Mouse (Mus musculus) retina, adult 2 months (tissue): ENCODE data around the gene Midn.
A peak's percentile ranks its signal among the peaks of the same experiment; 100 is the strongest.

Source experiments
- DNase-seq: peaks from one replicate; pipeline ENCODE4 v3.0.0-alpha.2; 2012; ENCODE audit warnings: low read depth, low spot score

The Midn gene

DNA sequence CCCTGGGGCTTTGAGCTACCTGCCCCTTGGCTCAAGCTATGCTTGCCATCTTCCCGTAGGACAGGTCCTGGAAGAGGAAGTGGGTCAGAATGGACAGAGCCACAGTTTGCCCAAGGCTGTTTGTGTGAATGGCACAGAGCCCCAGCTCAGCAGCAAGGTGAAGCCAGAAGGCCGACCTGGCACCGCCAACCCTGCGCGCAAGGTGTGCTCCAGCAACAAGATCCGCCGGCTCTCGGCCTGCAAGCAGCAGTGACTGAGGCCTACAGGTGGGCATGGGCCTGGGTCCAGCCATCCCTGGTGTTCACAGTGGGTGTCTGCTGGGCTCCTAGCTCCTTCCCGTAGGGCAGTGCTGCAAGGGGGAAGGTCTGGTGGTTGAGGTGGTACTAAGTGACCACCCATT is 18.2 kb upstream of the Midn start:
- DNase-seq, result no peak

DNA sequence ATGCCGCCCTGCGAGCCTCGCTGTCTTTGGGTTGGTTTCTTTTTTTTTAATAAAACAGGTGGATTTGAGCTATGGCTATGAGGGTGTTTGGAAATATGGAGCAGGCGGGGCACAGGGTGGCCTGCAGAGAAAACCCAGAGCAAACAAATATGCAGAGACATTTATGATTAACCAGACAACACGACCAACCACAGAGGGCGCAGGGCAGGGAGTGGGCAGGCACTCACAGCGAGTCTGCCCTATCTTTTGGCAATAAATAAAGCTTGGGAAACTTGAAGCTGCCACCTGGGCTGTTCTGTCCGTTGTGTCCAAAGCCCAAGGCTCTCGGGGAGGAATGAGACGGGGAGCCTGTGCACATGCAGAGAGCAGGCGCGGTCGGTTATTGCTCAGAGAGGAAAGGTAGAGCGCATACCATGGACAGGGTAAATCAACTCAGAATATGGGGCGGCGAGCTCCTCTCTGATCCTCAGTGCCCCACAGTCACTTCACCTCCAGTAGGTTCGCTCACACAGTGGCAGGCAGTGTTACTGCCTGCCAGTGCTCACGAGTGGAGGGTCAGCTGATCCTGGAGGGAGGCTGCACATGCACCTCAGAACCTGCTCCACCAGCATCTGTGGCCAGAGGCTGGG is 17.6 kb upstream of the Midn start:
- no peak for DNase-seq

DNA sequence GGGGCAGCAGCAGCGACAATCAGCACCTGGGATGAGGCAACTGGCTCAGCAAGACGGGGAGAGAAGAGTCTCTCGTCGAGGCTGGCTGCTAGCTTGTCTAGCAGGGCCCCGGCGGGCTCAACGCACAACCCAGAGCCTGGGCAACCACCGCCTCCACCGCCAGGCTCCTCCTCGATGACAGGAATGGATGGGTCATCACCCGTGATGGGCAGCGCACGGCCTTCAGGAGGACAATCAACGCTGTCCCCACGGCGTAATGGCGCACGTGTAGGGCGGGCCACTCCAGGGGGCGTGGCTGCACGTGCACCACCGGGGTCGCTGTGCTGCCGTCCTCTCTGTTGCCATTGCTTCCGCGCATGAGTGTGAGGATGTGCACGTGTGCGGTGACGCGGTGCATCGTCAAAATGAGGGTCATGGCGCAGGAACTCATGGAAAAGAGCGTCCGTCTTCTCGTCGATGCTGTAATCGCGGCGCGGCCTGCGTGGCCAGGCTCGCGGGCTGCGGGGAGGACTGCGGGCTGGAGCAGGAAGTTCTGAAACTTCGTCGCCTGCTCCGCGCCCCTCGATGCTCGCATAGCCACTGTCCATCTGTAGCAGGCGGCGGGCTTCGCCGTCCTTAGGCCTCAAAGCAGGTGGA is 16.6 kb upstream of the Midn start:
- DNase-seq, result no peak

DNA sequence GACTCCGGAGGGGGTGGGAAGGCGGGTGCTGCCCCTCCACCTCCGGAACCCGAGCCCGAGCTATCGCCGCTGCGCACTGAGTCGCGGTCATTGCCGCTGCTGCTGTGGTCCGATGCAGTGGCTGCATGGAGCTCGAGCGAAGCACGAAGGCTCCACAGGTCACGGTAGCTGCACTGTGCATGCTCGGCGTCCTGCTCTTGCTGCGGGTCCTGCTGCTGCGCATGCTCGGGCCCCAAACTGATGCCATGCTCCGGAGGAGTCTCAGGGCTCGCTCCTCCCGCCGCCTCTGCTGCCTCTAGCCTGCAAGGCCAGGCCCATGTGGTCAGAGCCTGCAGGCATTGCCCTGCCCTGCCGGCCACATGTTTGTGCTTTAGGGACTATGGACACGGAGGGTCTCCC is 16.1 kb upstream of the Midn start:
- no peak for DNase-seq

DNA sequence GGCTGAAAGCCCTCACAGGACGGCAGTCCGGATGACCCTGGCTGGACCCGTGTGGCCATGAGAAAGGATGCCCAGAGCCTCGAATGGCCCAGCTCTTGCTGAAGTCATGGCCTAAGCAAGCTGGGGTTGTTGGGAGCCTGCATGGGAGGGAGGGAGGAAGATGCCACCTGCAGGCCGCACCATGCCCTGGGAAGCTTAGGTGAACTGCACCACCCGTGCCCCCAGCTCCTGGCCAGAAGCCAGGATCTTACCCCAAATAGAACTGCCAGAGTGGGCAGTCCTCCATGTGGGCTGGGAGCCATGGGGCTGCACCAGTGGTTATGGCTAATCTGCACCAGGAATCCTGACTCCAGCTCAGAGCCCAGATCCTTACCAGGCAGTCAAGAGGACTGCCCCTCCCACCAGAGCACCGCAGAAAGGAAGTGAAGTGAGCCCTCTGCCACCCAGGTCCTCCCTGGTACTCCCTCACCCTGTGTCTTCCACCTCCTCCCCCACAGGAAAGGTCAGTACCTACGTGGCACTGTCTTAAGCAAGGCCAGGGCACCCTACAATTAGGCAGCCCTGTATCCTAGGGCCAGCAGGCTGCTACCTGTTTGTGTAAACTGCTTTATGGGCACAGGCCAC is 14.7 kb upstream of the Midn start:
- DNase-seq, result no peak

DNA sequence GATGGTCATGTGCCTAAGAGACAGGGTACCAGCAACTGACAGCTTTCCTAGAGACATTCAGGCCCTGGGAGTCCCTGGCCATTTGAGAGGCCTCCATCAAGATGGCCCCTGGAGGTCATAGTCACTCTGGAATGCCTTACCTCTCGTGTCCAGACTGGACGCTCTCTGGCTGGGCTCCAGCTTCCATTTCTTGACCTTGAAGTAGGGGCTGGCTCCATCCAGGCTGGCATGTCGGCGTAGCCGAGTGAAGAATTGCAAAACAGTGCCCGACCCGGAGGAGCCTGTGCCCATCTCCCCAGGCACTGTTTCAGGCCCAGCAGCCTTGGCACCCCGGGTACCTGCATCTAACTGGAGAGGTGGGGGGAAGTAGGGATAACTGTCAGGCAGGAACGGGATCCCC is 13.7 kb upstream of the Midn start:
- no peak for DNase-seq

DNA sequence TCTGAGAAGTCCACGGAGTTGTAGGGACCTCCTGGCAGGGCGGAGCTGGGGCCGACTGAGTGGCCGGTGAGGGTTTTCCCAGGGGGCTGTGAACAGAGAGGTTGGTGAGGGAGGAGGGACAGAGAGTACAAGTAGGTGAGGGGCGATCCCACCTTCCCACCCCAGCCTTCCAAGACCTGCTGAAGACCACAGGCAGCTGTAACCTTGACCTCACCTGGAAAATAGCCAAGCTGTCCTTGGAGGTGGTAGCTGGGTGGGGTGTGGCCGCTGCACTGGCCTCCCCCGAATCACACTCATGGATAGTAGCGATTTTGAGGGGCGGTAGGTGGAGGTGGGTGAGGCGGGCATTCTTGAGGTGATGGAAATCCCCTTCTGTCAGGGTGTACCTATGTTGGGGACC is 12.9 kb upstream of the Midn start:
- DNase-seq, result no peak

DNA sequence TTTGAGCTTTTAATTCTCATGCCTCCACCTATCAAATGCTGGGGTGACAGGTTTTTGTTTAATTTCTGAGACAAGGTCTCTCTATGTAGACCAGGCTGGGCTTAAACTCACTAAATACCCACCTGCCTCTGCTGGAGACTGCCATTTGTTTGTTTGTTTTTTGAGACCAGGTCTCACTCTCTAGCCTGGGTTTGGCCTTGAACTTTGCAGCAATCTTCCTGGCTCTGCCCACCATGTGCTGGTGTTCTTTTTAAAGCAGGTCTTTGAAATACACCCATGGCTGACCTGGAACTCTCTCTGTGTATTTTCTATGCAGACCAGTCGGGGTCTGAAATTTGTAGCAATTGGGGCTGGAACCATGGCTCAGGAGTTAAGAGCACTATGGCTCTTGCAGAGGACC is 12.4 kb upstream of the Midn start:
- no peak for DNase-seq

DNA sequence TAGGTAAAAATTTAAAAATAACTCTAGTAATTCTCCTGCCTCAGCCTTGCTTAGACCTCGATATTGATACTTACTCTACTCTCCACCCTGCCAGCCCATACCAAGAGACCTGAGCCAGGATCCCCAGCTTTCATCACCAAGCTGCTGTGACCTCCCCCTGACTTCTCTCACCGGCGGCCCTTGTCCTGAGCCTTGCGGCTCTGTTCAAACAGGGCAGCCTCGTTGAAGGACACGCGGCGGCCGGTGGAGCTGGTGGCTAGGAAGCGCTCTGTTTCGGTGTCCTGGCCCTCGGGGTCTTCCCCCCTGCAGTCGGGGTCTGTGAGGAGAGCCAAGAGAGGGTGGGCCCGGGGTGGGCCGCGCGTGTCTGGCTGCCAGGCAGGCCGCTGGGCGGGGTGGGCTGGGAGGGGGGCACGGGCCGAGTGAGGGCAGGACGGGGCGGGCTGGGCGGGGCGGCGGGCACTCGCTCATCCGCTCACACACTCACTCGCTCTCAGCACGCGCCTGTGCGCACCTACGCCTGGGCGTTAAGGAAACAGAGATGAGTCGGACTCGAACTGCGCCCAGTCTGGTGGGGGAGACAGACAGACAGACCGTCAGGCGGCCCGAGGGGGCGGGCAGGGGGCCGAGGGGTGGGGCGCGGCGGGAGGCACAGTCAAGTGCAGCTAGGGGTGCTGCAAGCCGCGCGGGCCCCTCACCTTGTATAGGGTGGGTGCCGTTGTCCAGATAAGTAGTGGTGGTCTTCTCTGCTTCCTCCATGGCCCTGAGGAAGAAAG is 11.7 kb upstream of the Midn start:
- DNase-seq, result no peak

DNA sequence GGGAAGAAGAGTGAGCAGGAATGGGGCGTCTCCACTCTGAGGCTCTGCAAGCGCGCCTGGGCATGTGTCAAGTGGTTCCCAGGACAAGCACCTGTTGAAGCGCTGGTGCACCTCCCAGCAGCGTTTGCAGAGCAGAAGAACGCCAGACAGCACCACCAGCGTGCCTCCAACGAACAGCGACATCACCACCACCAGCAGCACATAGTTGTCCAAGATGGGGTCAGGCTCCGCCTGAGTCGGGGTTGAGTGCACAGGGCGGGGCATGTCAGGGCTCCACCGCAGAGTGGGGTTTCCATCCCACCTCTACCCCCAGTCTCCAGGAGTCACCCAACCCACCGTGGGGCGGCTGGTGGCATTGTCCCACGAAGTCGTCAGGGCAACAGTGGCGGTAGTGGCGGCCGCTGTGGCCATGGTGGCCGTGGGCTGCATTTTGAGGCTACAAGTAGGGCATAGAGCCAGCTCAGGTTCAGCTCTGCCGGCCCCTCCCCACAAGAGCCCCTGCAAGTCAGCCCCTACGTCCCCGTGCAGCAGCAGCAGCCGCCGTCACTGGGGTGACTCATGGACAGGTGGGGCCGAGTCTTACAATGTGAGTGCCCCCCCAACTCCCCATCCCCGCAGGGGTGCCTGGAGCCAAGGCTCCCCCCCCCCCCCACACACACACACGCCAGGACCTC is 11.0 kb upstream of the Midn start:
- DNase-seq, result no peak

DNA sequence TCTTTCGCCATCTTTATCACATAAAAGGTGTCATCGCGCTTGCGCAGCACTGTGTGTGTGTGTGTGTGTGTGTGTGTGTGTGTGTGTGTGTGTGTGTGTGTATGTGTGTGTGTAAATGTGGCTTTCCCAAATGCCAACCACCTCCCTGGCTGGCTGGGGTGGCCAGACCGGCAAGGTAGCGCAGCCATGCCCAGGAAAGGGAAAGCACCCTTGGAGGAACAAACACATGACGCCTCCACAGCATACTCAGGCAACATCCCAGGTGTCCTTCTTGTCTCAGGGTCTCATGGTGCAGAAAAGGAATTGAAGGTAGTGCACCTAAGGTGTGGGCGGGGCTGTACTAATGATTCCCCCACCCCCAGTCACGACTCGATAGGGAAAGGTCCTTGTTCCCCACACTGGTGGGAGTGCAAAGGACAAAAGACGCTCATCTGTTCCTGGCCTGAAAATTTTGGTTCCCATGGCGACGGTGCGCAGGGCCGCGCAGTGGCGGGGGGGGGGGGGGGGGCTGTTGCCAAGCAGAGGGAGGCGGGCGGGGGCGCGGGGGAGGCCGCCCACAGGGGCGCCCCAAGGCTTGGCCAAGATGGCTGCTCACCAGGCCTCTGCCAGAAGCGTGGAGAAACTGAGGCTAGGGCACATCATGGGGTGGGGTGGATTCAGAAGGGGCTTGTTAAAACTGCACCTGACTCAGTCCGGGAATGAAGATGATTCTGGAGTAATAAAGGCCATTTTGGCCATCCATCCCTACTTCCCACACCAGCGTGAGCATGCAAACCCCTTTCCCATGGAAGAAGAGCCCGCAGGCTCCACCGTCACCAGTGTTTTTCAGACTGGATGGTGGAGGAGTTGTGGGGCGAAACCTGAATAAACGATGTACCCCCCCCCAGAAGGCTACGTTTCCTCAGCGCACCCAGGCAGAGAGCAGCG is 10.2 kb upstream of the Midn start:
- DNase-seq, result no peak

DNA sequence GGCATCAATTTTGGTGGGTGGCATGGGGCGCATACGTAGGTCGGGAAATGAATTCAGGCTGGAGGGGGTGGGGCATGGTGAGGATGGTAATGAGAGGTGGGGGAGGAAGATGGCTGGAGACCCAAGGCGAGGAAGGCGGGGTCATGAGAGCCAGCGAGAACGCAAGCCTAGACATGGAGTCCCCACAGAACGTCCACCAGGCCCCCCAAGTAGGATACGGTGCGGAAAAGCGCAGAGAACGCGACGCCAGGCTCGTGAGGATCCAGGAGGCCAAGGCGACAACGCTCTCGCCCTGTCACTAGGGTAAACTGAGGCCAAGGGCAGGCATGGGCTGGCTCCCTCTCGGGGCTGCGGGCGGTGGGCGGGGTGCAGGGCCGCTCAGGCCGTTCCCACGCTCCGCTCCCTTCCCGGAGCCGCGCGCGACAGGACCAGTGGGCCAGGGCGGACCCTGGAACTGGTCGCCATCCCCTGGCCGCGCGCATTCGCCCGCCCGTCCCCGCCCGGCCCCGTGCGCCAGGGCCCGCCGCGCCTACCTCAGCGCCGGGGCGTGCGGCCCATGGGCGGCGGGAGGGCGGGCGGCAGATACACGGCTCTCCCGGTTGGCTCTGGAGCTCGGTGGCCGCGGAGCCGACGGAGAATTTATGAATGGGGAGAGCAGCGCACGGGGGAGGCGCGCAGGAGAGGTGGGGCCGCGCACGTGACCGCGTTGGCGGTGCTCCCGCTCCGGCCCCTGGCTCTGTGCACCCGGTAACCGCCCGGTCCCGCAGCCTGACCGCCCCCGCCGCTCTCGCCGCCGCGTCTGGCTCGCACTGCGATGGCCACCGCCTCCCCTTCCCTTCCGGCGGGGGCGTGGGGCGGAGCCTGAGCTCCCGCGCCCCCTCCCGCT is 9.3 kb upstream of the Midn start, which contains the start of gene Atp5d:
Gene Atp5d, plus strand, starts transcription at position 80 of the 886 bp plus-strand sequence.
- DNase-seq, result no peak

DNA sequence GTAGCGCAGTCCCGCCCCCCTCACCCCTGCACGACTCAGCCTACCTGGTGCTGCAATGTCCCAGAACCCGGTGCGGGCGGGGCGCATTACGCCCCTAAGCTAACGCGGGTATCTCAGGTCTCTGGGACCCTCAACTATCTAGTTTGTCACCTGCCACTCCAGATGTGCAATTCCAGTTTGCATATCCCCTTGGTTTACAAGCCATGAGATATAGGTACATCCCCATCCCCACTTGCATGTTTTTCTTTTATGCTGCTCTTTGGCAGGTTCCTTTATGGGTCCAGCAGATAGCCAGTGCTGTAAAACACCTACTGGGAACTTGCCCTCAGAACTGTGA is 8.7 kb upstream of the Midn start:
- no peak for DNase-seq

DNA sequence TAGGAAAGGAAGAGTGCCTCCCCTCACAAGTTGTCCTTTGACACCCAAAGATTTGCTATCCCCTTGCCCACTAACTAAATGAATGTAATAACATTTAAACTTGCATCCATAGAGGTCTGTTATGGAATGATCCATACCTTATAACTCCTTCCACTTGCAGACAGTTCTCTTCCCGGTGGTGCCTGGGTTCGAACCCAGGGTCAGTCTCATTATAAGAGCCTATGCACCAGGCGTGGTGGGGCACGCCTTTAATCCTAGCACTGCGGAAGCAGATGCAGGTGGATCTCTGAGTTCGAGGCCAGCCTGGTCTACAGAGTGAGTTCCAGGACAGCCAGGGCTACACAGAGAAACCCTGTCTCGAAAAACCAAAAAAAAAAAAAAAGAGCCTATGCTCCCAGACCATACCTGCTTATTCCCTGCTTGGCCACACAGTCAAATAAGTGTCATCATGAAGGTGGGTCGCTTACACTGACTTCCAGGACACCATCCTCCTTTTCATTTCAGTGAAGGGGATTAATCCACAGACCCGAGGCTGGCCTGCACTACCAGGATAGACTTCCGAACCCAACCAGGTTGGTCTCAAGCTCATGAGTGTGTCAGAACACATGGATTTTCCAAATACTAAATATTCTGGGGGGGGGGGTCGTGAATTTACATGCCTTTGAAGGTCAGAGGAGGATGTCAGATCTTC is 8.0 kb upstream of the Midn start:
- DNase-seq, result no peak

DNA sequence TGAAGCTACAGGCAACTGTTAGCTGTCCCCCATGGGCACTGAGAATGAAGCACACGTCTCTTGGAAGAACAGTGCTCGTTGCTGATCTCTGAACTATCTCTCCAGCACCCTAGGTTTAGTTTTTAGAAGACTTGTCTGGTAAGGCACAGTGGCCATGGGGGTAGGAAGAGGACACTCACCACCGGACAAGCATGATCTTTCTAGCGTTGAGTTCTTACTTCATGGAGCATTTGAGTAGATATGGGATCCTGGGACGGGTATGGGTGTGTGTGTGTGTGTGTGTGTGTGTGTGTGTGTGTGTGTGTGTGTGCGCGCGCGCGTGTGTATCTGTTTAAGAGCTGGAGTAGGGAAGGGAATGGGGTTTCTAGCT is 7.4 kb upstream of the Midn start, which contains the start of gene Cbarp:
Gene Cbarp, minus strand, starts transcription at position 170 of the 370 bp plus-strand sequence.
- DNase-seq, result no peak

DNA sequence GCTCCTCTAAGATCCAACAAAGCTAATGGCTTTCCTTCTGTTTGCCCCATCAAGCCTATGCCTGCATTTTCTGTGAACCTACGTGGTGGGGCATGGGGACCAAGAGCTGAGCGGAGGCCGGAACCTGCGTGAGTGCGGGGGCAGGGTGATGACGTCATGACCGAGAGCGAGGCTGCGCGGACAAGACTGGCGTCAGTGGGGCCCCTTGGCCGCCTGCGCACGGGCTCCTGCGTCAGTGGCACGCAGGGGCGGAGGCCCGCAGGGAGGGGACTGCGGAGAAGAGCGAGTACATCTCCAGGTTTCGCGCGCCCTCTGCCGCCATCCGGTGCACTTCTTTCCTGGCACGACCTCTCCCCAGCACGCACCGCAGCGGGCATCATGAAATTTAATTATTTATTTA is 6.8 kb upstream of the Midn start:
- DNase-seq, result peak; percentile 81

DNA sequence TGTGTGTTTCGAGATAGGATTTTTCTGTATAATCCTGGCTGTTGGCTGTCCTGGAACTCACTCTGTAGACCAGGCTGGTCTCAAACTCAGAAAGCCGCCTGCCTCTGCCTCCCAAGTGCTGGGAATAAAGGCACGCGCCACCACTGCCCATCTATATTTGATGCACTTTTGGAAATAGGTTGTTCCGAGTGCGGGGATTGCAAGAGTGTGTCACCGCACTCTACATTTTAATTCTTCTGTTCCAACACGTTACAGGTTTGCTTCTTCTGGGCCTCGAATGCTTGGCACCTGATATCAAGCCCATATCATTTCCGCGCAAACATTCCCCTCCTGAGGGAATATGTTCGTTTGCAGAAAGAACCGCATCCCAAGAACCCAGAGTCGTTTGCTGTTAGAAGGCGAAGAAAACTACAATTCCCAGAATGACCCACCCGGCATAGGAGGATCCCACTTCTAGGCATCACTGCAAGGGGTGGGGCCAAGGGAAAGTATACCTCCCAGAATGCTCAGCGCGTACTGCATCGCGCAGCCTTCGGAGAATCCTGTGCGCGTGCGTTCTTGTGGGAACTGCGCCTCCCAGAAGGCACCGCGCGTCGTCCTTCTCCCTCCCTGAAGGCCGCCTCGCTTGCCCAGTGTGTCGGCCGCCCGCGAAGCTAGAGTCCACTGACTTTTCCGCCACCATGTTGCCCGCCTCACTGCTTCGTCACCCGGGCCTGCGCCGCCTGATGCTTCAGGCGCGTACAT is 6.1 kb upstream of the Midn start:
- DNase-seq, result peak; percentile 96

DNA sequence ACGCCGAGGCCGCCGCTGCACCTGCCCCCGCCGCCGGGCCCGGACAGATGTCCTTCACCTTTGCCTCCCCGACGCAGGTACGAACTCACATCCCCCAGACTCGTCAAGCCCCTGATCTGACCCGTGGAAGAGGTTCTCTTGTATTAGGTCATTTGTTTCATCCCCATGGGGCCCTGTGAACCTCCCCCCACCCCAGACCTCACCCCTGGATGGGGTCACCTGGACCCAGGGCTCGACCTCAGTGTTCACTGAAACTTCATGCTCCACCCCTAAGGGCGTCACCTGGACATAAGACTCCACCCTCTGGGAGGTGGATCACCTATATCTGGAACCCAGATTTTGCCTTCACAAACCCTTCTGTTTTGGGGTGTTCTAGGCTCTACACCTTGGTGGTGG is 5.5 kb upstream of the Midn start:
- no peak for DNase-seq

DNA sequence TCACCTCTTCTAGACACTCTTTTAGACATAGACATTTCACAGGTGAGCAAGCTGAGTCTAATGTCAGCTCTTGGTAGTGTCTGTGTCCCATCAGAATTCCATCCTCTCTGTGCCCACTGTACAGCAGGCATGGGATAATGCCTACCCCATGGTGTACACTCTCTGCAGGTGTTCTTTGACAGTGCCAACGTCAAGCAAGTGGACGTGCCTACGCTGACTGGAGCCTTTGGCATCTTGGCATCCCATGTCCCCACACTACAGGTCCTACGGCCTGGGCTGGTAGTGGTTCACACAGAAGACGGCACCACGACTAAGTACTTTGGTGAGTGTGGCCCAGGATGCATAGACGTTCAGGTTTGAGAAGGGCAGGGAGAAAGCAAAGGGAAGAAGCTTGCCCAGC is 4.4 kb upstream of the Midn start:
- no peak for DNase-seq
